In the genomic region with DNA sequence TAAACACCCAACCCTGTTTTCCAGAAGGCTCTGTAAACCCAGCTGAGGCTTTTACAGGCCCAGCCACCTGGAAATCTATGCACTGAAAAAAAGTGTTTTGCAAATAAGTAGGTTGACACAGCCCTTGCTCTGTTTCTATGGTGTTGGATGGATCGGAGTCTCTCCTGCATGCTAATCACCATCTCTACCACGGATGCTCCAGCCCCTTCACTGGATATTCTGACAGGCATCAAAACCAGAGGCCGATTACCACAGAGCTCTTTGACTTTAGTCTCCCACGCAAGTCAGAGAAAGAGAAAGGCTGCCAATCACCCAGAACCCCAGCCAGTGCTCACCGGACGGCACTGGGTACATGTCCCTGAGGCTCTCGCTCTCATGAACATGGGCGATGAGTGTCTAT, we compare ENCODE assay signal across 25 mouse cellular contexts.
DNase-seq lines count a peak whose midpoint lies in the region; ATAC-seq and TF ChIP-seq lines count a peak whose summit lies in the region.
"Had no signal": no experiment of that assay in that cellular context is flagged by ENCODE, and none has a peak within 500 bp of the region (broad histone marks: within the 10 kb centered on the region; RNA-seq: fewer than 3 reads in every experiment).

No protein-coding gene starts in this region.

- H3K27me3 ChIP-seq in forebrain, embryonic 11.5 days (ENCODE audit: control insufficient read depth, insufficient read depth, low read length): no peaks in the 10 kb centered on the region
- H3K27me3 ChIP-seq in forebrain, embryonic 12.5 days: no peaks in the 10 kb centered on the region
- no peaks in the 10 kb centered on the region for H3K27me3 ChIP-seq in hindbrain, embryonic 15.5 days
- no peaks in the 10 kb centered on the region for H3K27me3 ChIP-seq in hindbrain, embryonic 11.5 days (ENCODE audit: control insufficient read depth, insufficient read depth, low read length)
- no peaks in the 10 kb centered on the region for H3K27me3 ChIP-seq in midbrain, postnatal 0 days (ENCODE audit: insufficient read depth, low read length)
- H3K27me3 ChIP-seq: heart, embryonic 15.5 days; midbrain, embryonic 12.5 days had no signal

- no peak overlapping the region for H3K27ac ChIP-seq in forebrain, embryonic 11.5 days (ENCODE audit: low read depth, low read length)
- no peak overlapping the region for H3K27ac ChIP-seq in forebrain, embryonic 12.5 days
- H3K27ac ChIP-seq in hindbrain, embryonic 15.5 days (replicated peaks): peak overlapping the region; percentile 51; the same call in 1 of the 2 replicates
- H3K27ac ChIP-seq in hindbrain, embryonic 11.5 days (ENCODE audit: low read depth, low read length): no peak overlapping the region
- peak overlapping the region; percentile 27 for H3K27ac ChIP-seq in midbrain, postnatal 0 days (ENCODE audit: low read depth, low read length)
- H3K27ac ChIP-seq: heart, embryonic 15.5 days; kidney, postnatal 0 days; midbrain, embryonic 12.5 days had no signal

- ATAC-seq in forebrain, embryonic 11.5 days (replicated peaks; ENCODE audit: low FRiP score): no peak
- ATAC-seq in forebrain, embryonic 12.5 days (ENCODE audit: low FRiP score): no peak
- ATAC-seq in hindbrain, embryonic 15.5 days (ENCODE audit: low FRiP score, low read depth): no peak
- ATAC-seq in hindbrain, embryonic 11.5 days (ENCODE audit: low FRiP score): no peak
- no peak for ATAC-seq in midbrain, postnatal 0 days (ENCODE audit: low FRiP score)
- ATAC-seq: activated CD4-positive, CD25-positive, alpha-beta regulatory T cell, adult 4 months; forebrain, embryonic 16.5 days had no signal

- H3K4me1 ChIP-seq in forebrain, embryonic 11.5 days (replicated peaks; ENCODE audit: control insufficient read depth, insufficient read depth, low read length): no peaks in the 10 kb centered on the region
- no peaks in the 10 kb centered on the region; the same call in 1 of the 2 replicates for H3K4me1 ChIP-seq in forebrain, embryonic 12.5 days
- peaks cover 5% of the 10 kb centered on the region for H3K4me1 ChIP-seq in hindbrain, embryonic 15.5 days (replicated peaks)
- no peaks in the 10 kb centered on the region for H3K4me1 ChIP-seq in hindbrain, embryonic 11.5 days (replicated peaks; ENCODE audit: control insufficient read depth, insufficient read depth, low read length)
- no peaks in the 10 kb centered on the region; the same call in 1 of the 2 replicates for H3K4me1 ChIP-seq in midbrain, postnatal 0 days (ENCODE audit: insufficient read depth, low read length)
- H3K4me1 ChIP-seq: heart, embryonic 15.5 days; midbrain, embryonic 12.5 days had no signal

- H3K9ac ChIP-seq in forebrain, embryonic 11.5 days (ENCODE audit: low read length): no peak overlapping the region
- no peak overlapping the region for H3K9ac ChIP-seq in forebrain, embryonic 12.5 days
- no peak overlapping the region for H3K9ac ChIP-seq in hindbrain, embryonic 15.5 days
- H3K9ac ChIP-seq in hindbrain, embryonic 11.5 days (ENCODE audit: low read depth, low read length): no peak overlapping the region
- H3K9ac ChIP-seq in midbrain, postnatal 0 days (replicated peaks; ENCODE audit: low read length, poor library complexity, severe bottlenecking): no peak overlapping the region
- H3K9ac ChIP-seq: heart, embryonic 15.5 days; midbrain, embryonic 12.5 days had no signal

- WGBS in forebrain, embryonic 11.5 days: 86% methylated on average over 8 of the region's 8 CpGs
- WGBS in forebrain, embryonic 12.5 days: 81% methylated on average over 8 of the region's 8 CpGs
- 68% methylated on average over 8 of the region's 8 CpGs for WGBS in hindbrain, embryonic 15.5 days
- 86% methylated on average over 8 of the region's 8 CpGs for WGBS in hindbrain, embryonic 11.5 days
- WGBS in midbrain, postnatal 0 days: 48% methylated on average over 8 of the region's 8 CpGs

- no peaks in the 10 kb centered on the region for H3K36me3 ChIP-seq in forebrain, embryonic 11.5 days (ENCODE audit: control insufficient read depth, insufficient read depth, low read length)
- no peaks in the 10 kb centered on the region for H3K36me3 ChIP-seq in forebrain, embryonic 12.5 days (replicated peaks)
- peaks cover 6% of the 10 kb centered on the region; the same call in 1 of the 2 replicates for H3K36me3 ChIP-seq in hindbrain, embryonic 15.5 days
- no peaks in the 10 kb centered on the region for H3K36me3 ChIP-seq in hindbrain, embryonic 11.5 days (ENCODE audit: control insufficient read depth, insufficient read depth, low read length)
- H3K36me3 ChIP-seq in midbrain, postnatal 0 days (ENCODE audit: insufficient read depth, low read length): peaks cover 5% of the 10 kb centered on the region
- H3K36me3 ChIP-seq: heart, embryonic 15.5 days; midbrain, embryonic 12.5 days had no signal

- H3K4me3 ChIP-seq in forebrain, embryonic 11.5 days (ENCODE audit: low read depth, low read length): no peak overlapping the region
- H3K4me3 ChIP-seq in forebrain, embryonic 12.5 days (replicated peaks): no peak overlapping the region
- H3K4me3 ChIP-seq in hindbrain, embryonic 15.5 days: no peak overlapping the region
- H3K4me3 ChIP-seq in hindbrain, embryonic 11.5 days (ENCODE audit: low read depth, low read length): no peak overlapping the region
- no peak overlapping the region for H3K4me3 ChIP-seq in midbrain, postnatal 0 days (ENCODE audit: low read depth, low read length)
- H3K4me3 ChIP-seq: heart, embryonic 15.5 days; midbrain, embryonic 12.5 days had no signal

- peak; percentile 19 for DNase-seq in forebrain, embryonic 11.5 days (ENCODE audit: low spot score)
- no peak for DNase-seq in hindbrain, embryonic 11.5 days (ENCODE audit: low spot score)
- DNase-seq in thymus, postnatal 14 days: peak; percentile 25
- DNase-seq in thymus, adult 18-20 months: no peak
- DNase-seq in midbrain, postnatal 0 days (ENCODE audit: low spot score): no peak
- DNase-seq in urinary bladder, postnatal 10 days (ENCODE audit: low spot score): no peak
- DNase-seq: adrenal gland, adult 8-10 months; cerebellum, adult 2 months; gastrocnemius, postnatal 14 days; heart, adult 18-20 months; heart, postnatal 36 days; kidney, adult 2 months; left cerebral cortex, postnatal 4 days; lung, adult 18-20 months; lung, postnatal 10 days; right cerebral cortex, adult 18-20 months; right cerebral cortex, postnatal 4 days had no signal

- no peak for TF ChIP-seq CTCF in midbrain, postnatal 0 days (IDR thresholded peaks at IDR 0.05)

- no peaks in the 10 kb centered on the region for H3K9me3 ChIP-seq in forebrain, embryonic 11.5 days (ENCODE audit: control insufficient read depth, low read length)
- H3K9me3 ChIP-seq in forebrain, embryonic 12.5 days: no peaks in the 10 kb centered on the region
- no peaks in the 10 kb centered on the region for H3K9me3 ChIP-seq in hindbrain, embryonic 15.5 days
- no peaks in the 10 kb centered on the region for H3K9me3 ChIP-seq in hindbrain, embryonic 11.5 days (ENCODE audit: control insufficient read depth, low read length)
- no peaks in the 10 kb centered on the region for H3K9me3 ChIP-seq in midbrain, postnatal 0 days (ENCODE audit: low read length)
- H3K9me3 ChIP-seq: heart, embryonic 15.5 days; midbrain, embryonic 12.5 days had no signal

- H3K4me2 ChIP-seq in forebrain, embryonic 11.5 days (ENCODE audit: low read depth, low read length, severe bottlenecking): no peak overlapping the region
- H3K4me2 ChIP-seq in forebrain, embryonic 12.5 days: no peak overlapping the region
- no peak overlapping the region for H3K4me2 ChIP-seq in hindbrain, embryonic 15.5 days
- no peak overlapping the region for H3K4me2 ChIP-seq in hindbrain, embryonic 11.5 days (replicated peaks; ENCODE audit: low read depth, low read length)
- no peak overlapping the region for H3K4me2 ChIP-seq in midbrain, postnatal 0 days (ENCODE audit: low read depth, low read length, poor library complexity, severe bottlenecking)
- H3K4me2 ChIP-seq: heart, embryonic 15.5 days; liver, embryonic 11.5 days; midbrain, embryonic 12.5 days had no signal

Comparison
In these comparisons a context has a peak if more than half of its experiments do, and no peak if none do; other contexts are left out.
1. DNase-seq: peak in forebrain, embryonic 11.5 days (single experiment) and thymus, postnatal 14 days (single experiment); none in hindbrain, embryonic 11.5 days (single experiment), thymus, adult 18-20 months (0 of 2), midbrain, postnatal 0 days (single experiment) and urinary bladder, postnatal 10 days (single experiment).
2. H3K27ac ChIP-seq: peak in hindbrain, embryonic 15.5 days (single experiment) and midbrain, postnatal 0 days (single experiment); none in forebrain, embryonic 11.5 days (single experiment), forebrain, embryonic 12.5 days (single experiment) and hindbrain, embryonic 11.5 days (single experiment).